In the genomic region with DNA sequence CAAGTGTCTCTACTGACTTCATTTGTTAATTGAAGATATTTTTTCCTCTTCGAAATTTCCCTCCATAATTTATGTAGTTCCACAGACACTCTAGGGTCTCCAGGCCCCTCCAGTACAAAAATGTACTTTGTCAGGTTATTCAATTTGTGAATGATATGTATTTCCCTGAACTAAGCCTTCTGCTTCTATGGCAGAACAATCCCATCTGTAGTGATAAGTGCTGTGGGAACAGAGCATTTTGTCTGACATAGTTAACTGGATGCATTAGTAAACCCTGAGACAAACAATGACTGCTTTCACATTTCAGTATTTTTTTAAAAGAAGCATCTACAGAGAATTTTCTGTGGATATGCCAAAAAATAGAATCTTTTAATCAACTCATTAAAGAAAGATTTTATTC, we compare ENCODE assay signal across 26 mouse cellular contexts.
"Had no signal": no experiment of that assay in that cellular context is flagged by ENCODE, and none has a peak within 500 bp of the region (broad histone marks: within the 10 kb centered on the region; RNA-seq: fewer than 3 reads in every experiment).

No protein-coding gene starts in this region.

- H3K4me2 ChIP-seq: embryonic facial prominence, embryonic 12.5 days; embryonic facial prominence, embryonic 13.5 days; embryonic facial prominence, embryonic 15.5 days; forebrain, embryonic 12.5 days; forebrain, embryonic 13.5 days; forebrain, embryonic 15.5 days; heart, embryonic 11.5 days had no signal

- H3K4me1 ChIP-seq: embryonic facial prominence, embryonic 10.5 days; embryonic facial prominence, embryonic 12.5 days; embryonic facial prominence, embryonic 13.5 days; embryonic facial prominence, embryonic 15.5 days; forebrain, embryonic 12.5 days; forebrain, embryonic 13.5 days; forebrain, embryonic 15.5 days; heart, embryonic 10.5 days had no signal

- H3K27me3 ChIP-seq: embryonic facial prominence, embryonic 12.5 days; embryonic facial prominence, embryonic 13.5 days; embryonic facial prominence, embryonic 15.5 days; forebrain, embryonic 12.5 days; forebrain, embryonic 13.5 days; forebrain, embryonic 15.5 days had no signal

- H3K4me3 ChIP-seq: embryonic facial prominence, embryonic 10.5 days; embryonic facial prominence, embryonic 12.5 days; embryonic facial prominence, embryonic 13.5 days; embryonic facial prominence, embryonic 15.5 days; erythroblast, embryonic 14.5 days; forebrain, embryonic 12.5 days; forebrain, embryonic 13.5 days; forebrain, embryonic 15.5 days; gastrocnemius, adult 2 months; heart, adult 2 months; heart, embryonic 10.5 days had no signal

- ATAC-seq: forebrain, embryonic 13.5 days; forebrain, embryonic 15.5 days had no signal

- DNase-seq: cerebellum, adult 8-10 months; cerebellum, adult 9-10 months; cerebellum, adult 9-11 months; cerebellum, postnatal 10 days; cerebellum, postnatal 14 days; cerebellum, postnatal 25 days; cerebellum, postnatal 36 days; embryo, embryonic 11 days; gastrocnemius, adult 2 months; gastrocnemius, postnatal 10 days; gastrocnemius, postnatal 14 days; gastrocnemius, postnatal 25 days; gastrocnemius, postnatal 36 days; heart, adult 11 months; heart, adult 18-20 months; heart, adult 2 months had no signal

- H3K36me3 ChIP-seq: embryonic facial prominence, embryonic 10.5 days; embryonic facial prominence, embryonic 12.5 days; embryonic facial prominence, embryonic 13.5 days; embryonic facial prominence, embryonic 15.5 days; forebrain, embryonic 12.5 days; forebrain, embryonic 15.5 days; heart, embryonic 10.5 days had no signal

- H3K9me3 ChIP-seq: embryonic facial prominence, embryonic 10.5 days; embryonic facial prominence, embryonic 12.5 days; embryonic facial prominence, embryonic 13.5 days; embryonic facial prominence, embryonic 15.5 days; forebrain, embryonic 12.5 days; forebrain, embryonic 13.5 days; forebrain, embryonic 15.5 days; heart, embryonic 10.5 days had no signal

- H3K9ac ChIP-seq: embryonic facial prominence, embryonic 12.5 days; embryonic facial prominence, embryonic 13.5 days; embryonic facial prominence, embryonic 15.5 days; forebrain, embryonic 12.5 days; forebrain, embryonic 13.5 days; forebrain, embryonic 15.5 days had no signal

- H3K27ac ChIP-seq: embryonic facial prominence, embryonic 10.5 days; embryonic facial prominence, embryonic 12.5 days; embryonic facial prominence, embryonic 13.5 days; embryonic facial prominence, embryonic 15.5 days; forebrain, embryonic 12.5 days; forebrain, embryonic 13.5 days; forebrain, embryonic 15.5 days; gastrocnemius, adult 2 months; heart, adult 2 months; heart, embryonic 10.5 days had no signal
